Mouse (Mus musculus): ENCODE results near the gene Sema4c. TPM values are rescaled to one million over a fixed set of nuclear protein-coding genes. Genes with fewer than 3 reads are reported as not detected.

The Sema4c gene
- total and polyA plus RNA-seq, 3 experiments = 0.70 to 3.4 (median 1.5) TPM

GRCm38 (mm10) chr1:36602271-36602670 lies 44.1 kb upstream of the Sema4c start:
- in situ Hi-C loops (cut with MboI; ENCODE audit: low pct_ligation_motif_present, low pct_unique_long_range_greater_than_20kb, low sequenced_read_pairs) = loop anchor here (5.0 kb wide), 1 partner anchor 35 kb away; no protein-coding TSS in a partner anchor
- TF ChIP-seq MAFK (IDR thresholded peaks at IDR 0.05; ENCODE audit: insufficient replicate concordance, low read length) = no peak
- TF ChIP-seq JUN (IDR thresholded peaks at IDR 0.05; ENCODE audit: insufficient read depth, low read depth, low read length) = no peak
- no peak for TF ChIP-seq SMC3 (IDR thresholded peaks at IDR 0.05; ENCODE audit: low read depth, low read length)
- TF ChIP-seq MXI1 (IDR thresholded peaks at IDR 0.05; ENCODE audit: low read depth, low read length) = no peak
- TF ChIP-seq MAZ (IDR thresholded peaks at IDR 0.05; ENCODE audit: low read depth, low read length) = no peak
- TF ChIP-seq NRF1 (IDR thresholded peaks at IDR 0.05; ENCODE audit: low read depth, low read length) = no peak
- no peak for TF ChIP-seq POLR2AphosphoS2 (IDR thresholded peaks at IDR 0.05; ENCODE audit: low read depth, low read length)
- TF ChIP-seq ZNF384 (IDR thresholded peaks at IDR 0.05; ENCODE audit: low read depth, low read length) = no peak
- TF ChIP-seq ZC3H11A (IDR thresholded peaks at IDR 0.05; ENCODE audit: low read depth, low read length) = no peak
- no peak overlapping the region for H3K9ac ChIP-seq (ENCODE audit: insufficient read depth, low read depth)
- no peaks in the 10 kb centered on the region for H3K36me3 ChIP-seq (replicated peaks in 1 of 2; ENCODE audit: control insufficient read depth in 1 of 2, insufficient read depth in 1 of 2, low read length in 1 of 2)
- dilution Hi-C loops (cut with MboI; ENCODE audit: extremely low pct_ligation_motif_present, extremely low pct_unique_long_range_greater_than_20kb, low sequenced_read_pairs) = no loop called here
- H3K9me3 ChIP-seq (replicated peaks; ENCODE audit: low read length) = no peaks in the 10 kb centered on the region
- H3K27me3 ChIP-seq (replicated peaks) = no peaks in the 10 kb centered on the region
- no peak overlapping the region for H3K4me3 ChIP-seq (replicated peaks in 1 of 3; ENCODE audit: low read depth in 2 of 3, low read length in 2 of 3, poor library complexity in 1 of 3)
- H3K27ac ChIP-seq (ENCODE audit: insufficient read depth, low read depth) = no peak overlapping the region
- no peak overlapping the region for H3K4me2 ChIP-seq (ENCODE audit: insufficient read depth, low read depth, poor library complexity, severe bottlenecking)
- no peak for DNase-seq (ENCODE audit: extremely low read depth)
- H3K4me1 ChIP-seq (ENCODE audit: control insufficient read depth in 1 of 2, insufficient read depth in 2 of 2) = peaks cover 0 to 18% of the 10 kb centered on the region in 2 experiments; a peak in 2 of 4 replicates
- no peaks in the 10 kb centered on the region for H3K79me2 ChIP-seq (replicated peaks; ENCODE audit: control insufficient read depth, extremely low read depth, insufficient read depth, poor library complexity, severe bottlenecking)

GRCm38 (mm10) chr1:36598411-36598810 lies 40.3 kb upstream of the Sema4c start:
- no peak overlapping the region for H3K9ac ChIP-seq (ENCODE audit: insufficient read depth, low read depth)
- in situ Hi-C loops (cut with MboI; ENCODE audit: low pct_ligation_motif_present, low pct_unique_long_range_greater_than_20kb, low sequenced_read_pairs) (no loop called here), dilution Hi-C loops (cut with MboI; ENCODE audit: extremely low pct_ligation_motif_present, extremely low pct_unique_long_range_greater_than_20kb, low sequenced_read_pairs) (no loop called here)
- H3K27me3 ChIP-seq (replicated peaks) = no peaks in the 10 kb centered on the region
- no peak overlapping the region for H3K4me2 ChIP-seq (ENCODE audit: insufficient read depth, low read depth, poor library complexity, severe bottlenecking)
- TF ChIP-seq RCOR1 (conservative IDR thresholded peaks at IDR 0.05; ENCODE audit: low read depth, low read length) = no peak
- TF ChIP-seq KAT2A (IDR thresholded peaks at IDR 0.05; ENCODE audit: insufficient replicate concordance, low read length) = no peak
- TF ChIP-seq MYC (IDR thresholded peaks at IDR 0.05; ENCODE audit: low read depth, low read length) = no peak
- no peak for TF ChIP-seq EP300 (IDR thresholded peaks at IDR 0.05; ENCODE audit: low read length)
- no peak for TF ChIP-seq ELF1 (IDR thresholded peaks at IDR 0.05; ENCODE audit: low read depth, low read length)
- no peak for TF ChIP-seq CHD2 (IDR thresholded peaks at IDR 0.05; ENCODE audit: low read length)
- H3K79me2 ChIP-seq (replicated peaks; ENCODE audit: control insufficient read depth, extremely low read depth, insufficient read depth, poor library complexity, severe bottlenecking) = no peaks in the 10 kb centered on the region
- H3K36me3 ChIP-seq (replicated peaks in 1 of 2; ENCODE audit: control insufficient read depth in 1 of 2, insufficient read depth in 1 of 2, low read length in 1 of 2) = no peaks in the 10 kb centered on the region
- no peak for DNase-seq (ENCODE audit: extremely low read depth)
- no peak overlapping the region for H3K4me3 ChIP-seq (replicated peaks in 1 of 3; ENCODE audit: low read depth in 2 of 3, low read length in 2 of 3, poor library complexity in 1 of 3)
- no peaks in the 10 kb centered on the region for H3K9me3 ChIP-seq (replicated peaks; ENCODE audit: low read length)
- no peak overlapping the region for H3K27ac ChIP-seq (ENCODE audit: insufficient read depth, low read depth)
- peaks cover 0 to 6% of the 10 kb centered on the region in 2 experiments; a peak in 1 of 4 replicates for H3K4me1 ChIP-seq (ENCODE audit: control insufficient read depth in 1 of 2, insufficient read depth in 2 of 2)

All from CH12.LX (cell line).